ENCODE assay signal across 8 mouse cellular contexts in genomic region chr12:12810159-12810885, GRCm38 (mm10).
DNase-seq lines count a peak whose midpoint lies in the region; ATAC-seq and TF ChIP-seq lines count a peak whose summit lies in the region.

No protein-coding gene starts in this region.

- H3K27me3 ChIP-seq in hindbrain, embryonic 12.5 days, result no peaks in the 10 kb centered on the region
- no peaks in the 10 kb centered on the region for H3K27me3 ChIP-seq in liver, postnatal 0 days (ENCODE audit: insufficient read depth, low read length)
- no peaks in the 10 kb centered on the region for H3K27me3 ChIP-seq in thymus, adult 2 months (ENCODE audit: control insufficient read depth, insufficient read depth, low read length)

- peak; percentile 53 for ATAC-seq in hindbrain, embryonic 12.5 days (ENCODE audit: low FRiP score)
- ATAC-seq in liver, postnatal 0 days, result peak; percentile 62

- no peak for TF ChIP-seq CTCF in gastrocnemius, adult 2 months (IDR thresholded peaks at IDR 0.05)
- TF ChIP-seq CTCF in liver, postnatal 0 days (IDR thresholded peaks at IDR 0.05; ENCODE audit: low read depth), result no peak
- TF ChIP-seq CTCF in thymus, adult 2 months (IDR thresholded peaks at IDR 0.05; ENCODE audit: borderline replicate concordance, control insufficient read depth, extremely low read depth, insufficient read depth, low read length, poor library complexity), result no peak

- peak overlapping the region; percentile 55 for H3K4me3 ChIP-seq in gastrocnemius, adult 2 months
- no peak overlapping the region for H3K4me3 ChIP-seq in hindbrain, embryonic 12.5 days
- H3K4me3 ChIP-seq in liver, postnatal 0 days (ENCODE audit: low read depth, low read length), result peak overlapping the region; percentile 19; the same call in 1 of the 2 replicates
- H3K4me3 ChIP-seq in thymus, adult 2 months (ENCODE audit: control insufficient read depth, insufficient read depth, low read length), result no peak overlapping the region

- H3K4me2 ChIP-seq in hindbrain, embryonic 12.5 days (replicated peaks), result peak overlapping the region; percentile 38
- H3K4me2 ChIP-seq in liver, postnatal 0 days (ENCODE audit: low read depth, low read length), result peak overlapping the region; percentile 65

- intact Hi-C loops in gastrocnemius, adult 2 months (cut with DNase I), result loop anchor here (10.0 kb wide), 1 partner anchor 94 kb away; no protein-coding TSS in a partner anchor

- H3K9ac ChIP-seq in hindbrain, embryonic 12.5 days, result no peak overlapping the region
- H3K9ac ChIP-seq in liver, postnatal 0 days (replicated peaks), result no peak overlapping the region

- no peak for TF ChIP-seq EP300 in liver, postnatal 0 days (IDR thresholded peaks at IDR 0.05; ENCODE audit: low read depth)

- peak overlapping the region; percentile 68 for H3K27ac ChIP-seq in gastrocnemius, adult 2 months
- H3K27ac ChIP-seq in hindbrain, embryonic 12.5 days, result peak overlapping the region; percentile 62
- H3K27ac ChIP-seq in liver, postnatal 0 days (ENCODE audit: low read depth), result no peak overlapping the region
- H3K27ac ChIP-seq in thymus, adult 2 months (ENCODE audit: control insufficient read depth, insufficient read depth, low read length), result no peak overlapping the region

- H3K4me1 ChIP-seq in hindbrain, embryonic 12.5 days, result peaks cover 35% of the 10 kb centered on the region
- H3K4me1 ChIP-seq in liver, postnatal 0 days (ENCODE audit: insufficient read depth), result no peaks in the 10 kb centered on the region; the same call in 1 of the 2 replicates
- 0 out of 2 replicates have a peak, but pooled peaks cover 3% of the 10 kb centered on the region for H3K4me1 ChIP-seq in thymus, adult 2 months (replicated peaks; ENCODE audit: control insufficient read depth, insufficient read depth, low read length)

- H3K36me3 ChIP-seq in hindbrain, embryonic 12.5 days, result no peaks in the 10 kb centered on the region
- H3K36me3 ChIP-seq in liver, postnatal 0 days (replicated peaks; ENCODE audit: insufficient read depth, low read length), result no peaks in the 10 kb centered on the region
- no peaks in the 10 kb centered on the region for H3K36me3 ChIP-seq in thymus, adult 2 months (ENCODE audit: control insufficient read depth, insufficient read depth, low read length)

- DNase-seq in urinary bladder, adult 18-20 months (ENCODE audit: low spot score in 2 of 2), result peak; percentile 41 to 50
- no peak for DNase-seq in urinary bladder, postnatal 10 days (ENCODE audit: low spot score)
- DNase-seq in gastrocnemius, adult 2 months, result peak; percentile 83
- peak; percentile 42 for DNase-seq in layer of hippocampus, adult 9-10 months (ENCODE audit: low spot score)
- DNase-seq in liver, postnatal 0 days, result peak; percentile 52
- DNase-seq in ovary, postnatal 10 days (ENCODE audit: low spot score), result peak; percentile 31
- no peak for DNase-seq in thymus, adult 2 months

- H3K9me3 ChIP-seq in hindbrain, embryonic 12.5 days (replicated peaks), result no peaks in the 10 kb centered on the region
- H3K9me3 ChIP-seq in liver, postnatal 0 days (ENCODE audit: low read length), result no peaks in the 10 kb centered on the region

- no peak for TF ChIP-seq POLR2A in thymus, adult 2 months (IDR thresholded peaks at IDR 0.05; ENCODE audit: control insufficient read depth, extremely low read depth, insufficient read depth, low read length, poor library complexity)

- 2% methylated on average over 16 of the region's 16 CpGs for WGBS in hindbrain, embryonic 12.5 days
- 18% methylated on average over 16 of the region's 16 CpGs for WGBS in liver, postnatal 0 days (ENCODE audit: insufficient replicate concordance)
- 42% methylated on average over 16 of the region's 16 CpGs for WGBS in thymus, adult 2 months

Comparison
In these comparisons a context has a peak if more than half of its experiments do, and no peak if none do; other contexts are left out.
1. DNase-seq: peak in urinary bladder, adult 18-20 months (2 of 2), gastrocnemius, adult 2 months (single experiment), layer of hippocampus, adult 9-10 months (single experiment), liver, postnatal 0 days (single experiment) and ovary, postnatal 10 days (single experiment); none in urinary bladder, postnatal 10 days (single experiment) and thymus, adult 2 months (single experiment).
2. H3K27ac ChIP-seq: peak in gastrocnemius, adult 2 months (single experiment) and hindbrain, embryonic 12.5 days (single experiment); none in liver, postnatal 0 days (single experiment) and thymus, adult 2 months (single experiment).
3. H3K4me3 ChIP-seq: peak in gastrocnemius, adult 2 months (single experiment) and liver, postnatal 0 days (single experiment); none in hindbrain, embryonic 12.5 days (single experiment) and thymus, adult 2 months (single experiment).